Mouse (Mus musculus): ENCODE data around the gene Foxn2. TPM values are rescaled to one million over a fixed set of nuclear protein-coding genes. Genes with fewer than 3 reads are reported as not detected.
"Not testable (repeated sequence)": the region's sequence is repeated elsewhere in the genome, so short reads cannot be mapped to it uniquely, and the experiment has no call there.

The Foxn2 gene
- polyA plus RNA-seq, 1 experiment from 2014 or later, result 17.1 TPM

- 3% methylated on average over 5 of the region's 5 CpGs for WGBS (ENCODE audit: missing documents)
- no peak overlapping the region for H3K4me3 ChIP-seq (ENCODE audit: inconsistent target)
- peaks cover 96% of the 10 kb centered on the region for H3K79me2 ChIP-seq (ENCODE audit: inconsistent target)
- no peaks in the 10 kb centered on the region for H3K36me3 ChIP-seq (ENCODE audit: inconsistent target)
- H3K27ac ChIP-seq, result peak overlapping the region; percentile 32
Observed at GRCm38 (mm10) chr17:88462658-88463057, 22.1 kb downstream of the Foxn2 start.

GRCm38 (mm10) chr17:88466591-88466990, 26.1 kb downstream of the Foxn2 start:
- peaks cover 4% of the 10 kb centered on the region; the same call in 1 of the 2 replicates for H3K36me3 ChIP-seq (ENCODE audit: inconsistent target)
- WGBS (ENCODE audit: missing documents), result 93% methylated on average over 1 of the region's 1 CpGs
- peaks cover 100% of the 10 kb centered on the region for H3K79me2 ChIP-seq (ENCODE audit: inconsistent target)
- H3K27ac ChIP-seq, result no peak overlapping the region
- H3K4me3 ChIP-seq (ENCODE audit: inconsistent target), result no peak overlapping the region

- H3K36me3 ChIP-seq (ENCODE audit: inconsistent target), result peaks cover 4% of the 10 kb centered on the region; the same call in 1 of the 2 replicates
- H3K4me3 ChIP-seq (ENCODE audit: inconsistent target), result no peak overlapping the region
- H3K79me2 ChIP-seq (ENCODE audit: inconsistent target), result peaks cover 100% of the 10 kb centered on the region
- WGBS (ENCODE audit: missing documents), result 87% methylated on average over 6 of the region's 6 CpGs
- no peak overlapping the region for H3K27ac ChIP-seq
Observed at GRCm38 (mm10) chr17:88467696-88468095, 27.2 kb downstream of the Foxn2 start.

- not testable (repeated sequence) for H3K4me3 ChIP-seq (ENCODE audit: inconsistent target); H3K36me3 ChIP-seq (ENCODE audit: inconsistent target); H3K27ac ChIP-seq
- peaks cover 100% of the 10 kb centered on the region for H3K79me2 ChIP-seq (ENCODE audit: inconsistent target)
- WGBS (ENCODE audit: missing documents), result 97% methylated on average over 4 of the region's 5 CpGs
Observed at GRCm38 (mm10) chr17:88468655-88469398, 28.3 kb downstream of the Foxn2 start.

GRCm38 (mm10) chr17:88473766-88474165, 33.3 kb downstream of the Foxn2 start:
- Histone ChIP-seq H3K27ac (no peak overlapping the region), H3K4me3 (ENCODE audit: inconsistent target) (no peak overlapping the region), H3K79me2 (ENCODE audit: inconsistent target) (peaks cover 100% of the 10 kb centered on the region), H3K36me3 (ENCODE audit: inconsistent target) (peaks cover 9% of the 10 kb centered on the region)
- 69% methylated on average over 2 of the region's 2 CpGs for WGBS (ENCODE audit: missing documents)

- 94% methylated on average over 7 of the region's 7 CpGs for WGBS (ENCODE audit: missing documents)
- no peak overlapping the region for H3K27ac ChIP-seq
- H3K4me3 ChIP-seq (ENCODE audit: inconsistent target), result no peak overlapping the region
- peaks cover 5% of the 10 kb centered on the region; the same call in 1 of the 2 replicates for H3K36me3 ChIP-seq (ENCODE audit: inconsistent target)
- peaks cover 100% of the 10 kb centered on the region for H3K79me2 ChIP-seq (ENCODE audit: inconsistent target)
Observed at GRCm38 (mm10) chr17:88477165-88477564, 36.7 kb downstream of the Foxn2 start.

GRCm38 (mm10) chr17:88477699-88478098, 37.2 kb downstream of the Foxn2 start:
- Histone ChIP-seq H3K36me3 (ENCODE audit: inconsistent target) (peaks cover 5% of the 10 kb centered on the region; the same call in 1 of the 2 replicates), H3K4me3 (ENCODE audit: inconsistent target) (no peak overlapping the region), H3K27ac (no peak overlapping the region), H3K79me2 (ENCODE audit: inconsistent target) (peaks cover 100% of the 10 kb centered on the region)

GRCm38 (mm10) chr17:88479040-88479439, 38.5 kb downstream of the Foxn2 start:
- no peak overlapping the region for H3K4me3 ChIP-seq (ENCODE audit: inconsistent target)
- peaks cover 5% of the 10 kb centered on the region; the same call in 1 of the 2 replicates for H3K36me3 ChIP-seq (ENCODE audit: inconsistent target)
- H3K27ac ChIP-seq, result no peak overlapping the region
- H3K79me2 ChIP-seq (ENCODE audit: inconsistent target), result peaks cover 100% of the 10 kb centered on the region
- 97% methylated on average over 13 of the region's 13 CpGs for WGBS (ENCODE audit: missing documents)

GRCm38 (mm10) chr17:88480369-88480768, 39.9 kb downstream of the Foxn2 start:
- WGBS (ENCODE audit: missing documents), result 97% methylated on average over 10 of the region's 10 CpGs
- peaks cover 10% of the 10 kb centered on the region for H3K36me3 ChIP-seq (ENCODE audit: inconsistent target)
- H3K79me2 ChIP-seq (ENCODE audit: inconsistent target), result peaks cover 100% of the 10 kb centered on the region

GRCm38 (mm10) chr17:88481062-88481461, 40.6 kb downstream of the Foxn2 start:
- peaks cover 6% of the 10 kb centered on the region; the same call in 1 of the 2 replicates for H3K36me3 ChIP-seq (ENCODE audit: inconsistent target)
- no peak overlapping the region for H3K27ac ChIP-seq
- peaks cover 99% of the 10 kb centered on the region for H3K79me2 ChIP-seq (ENCODE audit: inconsistent target)
- WGBS (ENCODE audit: missing documents), result 87% methylated on average over 2 of the region's 2 CpGs
- H3K4me3 ChIP-seq (ENCODE audit: inconsistent target), result no peak overlapping the region

More at GRCm38 (mm10) chr17:88480369-88480768, 39.9 kb downstream of the Foxn2 start:
- H3K4me3 ChIP-seq (ENCODE audit: inconsistent target), result no peak overlapping the region
- H3K27ac ChIP-seq, result no peak overlapping the region

GRCm38 (mm10) chr17:88481587-88481986, 41.1 kb downstream of the Foxn2 start:
- H3K27ac ChIP-seq, result no peak overlapping the region
- H3K4me3 ChIP-seq (ENCODE audit: inconsistent target), result no peak overlapping the region
- peaks cover 11% of the 10 kb centered on the region; the same call in 1 of the 2 replicates for H3K36me3 ChIP-seq (ENCODE audit: inconsistent target)
- peaks cover 94% of the 10 kb centered on the region for H3K79me2 ChIP-seq (ENCODE audit: inconsistent target)
- WGBS (ENCODE audit: missing documents), result 89% methylated on average over 3 of the region's 3 CpGs

- WGBS (ENCODE audit: missing documents), result 73% methylated on average over 11 of the region's 11 CpGs
- no peak overlapping the region for H3K27ac ChIP-seq
Observed at GRCm38 (mm10) chr17:88484539-88484938, 44.0 kb downstream of the Foxn2 start.

GRCm38 (mm10) chr17:88484951-88485350, 44.4 kb downstream of the Foxn2 start:
- 100% methylated on average over 1 of the region's 1 CpGs for WGBS (ENCODE audit: missing documents)
- Histone ChIP-seq H3K27ac (no peak overlapping the region), H3K4me3 (ENCODE audit: inconsistent target) (no peak overlapping the region), H3K79me2 (ENCODE audit: inconsistent target) (peaks cover 60% of the 10 kb centered on the region), H3K36me3 (ENCODE audit: inconsistent target) (peaks cover 23% of the 10 kb centered on the region; the same call in 1 of the 2 replicates)

More at GRCm38 (mm10) chr17:88484539-88484938, 44.0 kb downstream of the Foxn2 start:
- peaks cover 23% of the 10 kb centered on the region; the same call in 1 of the 2 replicates for H3K36me3 ChIP-seq (ENCODE audit: inconsistent target)
- H3K79me2 ChIP-seq (ENCODE audit: inconsistent target), result peaks cover 64% of the 10 kb centered on the region
- H3K4me3 ChIP-seq (ENCODE audit: inconsistent target), result no peak overlapping the region

GRCm38 (mm10) chr17:88490546-88490945, 50.0 kb downstream of the Foxn2 start:
- no peak overlapping the region for H3K4me3 ChIP-seq (ENCODE audit: inconsistent target)
- peaks cover 4% of the 10 kb centered on the region; the same call in 1 of the 2 replicates for H3K79me2 ChIP-seq (ENCODE audit: inconsistent target)
- H3K27ac ChIP-seq, result no peak overlapping the region
- peaks cover 23% of the 10 kb centered on the region for H3K36me3 ChIP-seq (ENCODE audit: inconsistent target)
- WGBS (ENCODE audit: missing documents), result 94% methylated on average over 10 of the region's 10 CpGs

GRCm38 (mm10) chr17:88491366-88492106, 51.0 kb downstream of the Foxn2 start:
- H3K79me2 ChIP-seq (ENCODE audit: inconsistent target), result no peaks in the 10 kb centered on the region; the same call in 1 of the 2 replicates
- H3K36me3 ChIP-seq (ENCODE audit: inconsistent target), result peaks cover 19% of the 10 kb centered on the region
- whole genome bisulfite sequencing (ENCODE audit: missing documents), result 95% methylated on average over 13 of the region's 13 CpGs

More at GRCm38 (mm10) chr17:88491366-88492106, 51.0 kb downstream of the Foxn2 start:
- Histone ChIP-seq H3K4me3 (ENCODE audit: inconsistent target) (no peak overlapping the region), H3K27ac (no peak overlapping the region)
